Mouse (Mus musculus) G1E (cell line): ENCODE data around the gene Scel. TPM values are rescaled to one million over a fixed set of nuclear protein-coding genes. Genes with fewer than 3 reads are reported as not detected.

Source experiments
- ATAC-seq: 2 replicates; pipeline ENCODE4 v1.8.0; 2016; ENCODE audit warnings: mild to moderate bottlenecking; ENCODE audit not compliant: insufficient number of reproducible peaks, poor library complexity, low FRiP score, severe bottlenecking; ENCODE audit errors: extremely low read depth
- DNase-seq: peaks from one replicate; pipeline ENCODE4 v3.0.0; 2012; ENCODE audit warnings: low spot score
- H3K27me3 ChIP-seq: 2 replicates; pipeline ENCODE4 v1.6.1; 2012; ENCODE audit warnings: mild to moderate bottlenecking, low read length, inconsistent platforms; ENCODE audit not compliant: insufficient read depth
- H3K36me3 ChIP-seq: replicated peaks from 2 replicates; pipeline ENCODE3; 2012; ENCODE audit warnings: mild to moderate bottlenecking, inconsistent platforms
- H3K4me1 ChIP-seq: 2 replicates; pipeline ENCODE4 v1.6.1; 2012; ENCODE audit warnings: low read depth, low read length, inconsistent platforms, mixed read lengths; ENCODE audit not compliant: insufficient read depth
- H3K4me3 ChIP-seq: 2 replicates; pipeline ENCODE4 v1.5.1; 2012; ENCODE audit warnings: low read depth, mild to moderate bottlenecking, inconsistent platforms, low read length, moderate library complexity, mixed read lengths
- H3K9me3 ChIP-seq: replicated peaks from 2 replicates; pipeline ENCODE4 v1.6.1; 2012; ENCODE audit warnings: inconsistent platforms
- CTCF ChIP-seq: IDR thresholded peaks from 2 replicates; pipeline ENCODE4 v1.5.1; 2012; ENCODE audit warnings: low read depth, low read length, inconsistent platforms, mixed read lengths
- GATA1 ChIP-seq: IDR thresholded peaks from 2 replicates; pipeline ENCODE4 v1.6.1; 2012; ENCODE audit warnings: borderline replicate concordance, low read length, inconsistent platforms, mixed read lengths
- GATA2 ChIP-seq: IDR thresholded peaks from 2 replicates; pipeline ENCODE4 v1.6.1; 2012; ENCODE audit warnings: low read depth, low read length, inconsistent platforms, borderline replicate concordance
- POLR2AphosphoS5 ChIP-seq: IDR thresholded peaks from 2 replicates; pipeline ENCODE4 v1.6.1; 2012; ENCODE audit warnings: low read depth, low read length, inconsistent platforms; ENCODE audit not compliant: insufficient replicate concordance
- TAL1 ChIP-seq: conservative IDR thresholded peaks from 2 replicates; pipeline ENCODE4 v1.6.1; 2012; ENCODE audit warnings: low read depth, low read length, inconsistent platforms, mixed read lengths
- polyA plus RNA-seq: library from polyadenylated mRNA; stranded (reverse); fragments of >175 nt; gene quantifications from 2 replicates; pipeline ENCODE4 v1.2.3, GENCODE M21; 2012
- total RNA-seq, 2 experiments: library from RNA; stranded (forward) in 1 of 2; stranded (reverse) in 1 of 2; fragments of 200-1000 nt in 1 of 2; fragments of >200 nt in 1 of 2; fragmentation: Nextera tagmentation in 1 of 2; gene quantifications; 2 replicates each; pipeline ENCODE4 v1.2.3; 2014 to 2017

The Scel gene
- total and polyA plus RNA-seq, 3 experiments, result not detected

DNA sequence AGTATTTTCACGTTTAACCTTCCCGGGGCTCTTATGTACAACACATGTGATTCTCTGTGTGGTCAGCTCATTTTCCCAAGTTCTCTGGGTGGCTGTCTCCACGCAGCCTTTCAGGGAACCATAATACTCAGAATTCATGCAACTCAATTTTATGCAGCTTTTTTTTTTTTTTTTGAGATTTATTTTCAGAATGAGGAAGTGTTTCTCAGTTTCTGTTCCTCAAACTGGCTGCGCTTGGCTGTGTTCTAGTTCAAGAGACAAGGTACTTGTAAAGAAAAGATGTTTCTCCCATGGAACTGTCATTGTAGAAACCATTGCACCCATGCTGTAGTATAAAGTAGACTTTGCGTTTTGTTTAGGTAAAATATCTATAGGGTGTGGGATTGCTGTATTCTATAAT is 26.2 kb upstream of the Scel start:
- no peak overlapping the region for H3K4me3 ChIP-seq
- TF ChIP-seq TAL1, result no peak
- no peak for ATAC-seq
- DNase-seq, result no peak
- H3K4me1 ChIP-seq, result no peaks in the 10 kb centered on the region
- H3K27me3 ChIP-seq, result no peaks in the 10 kb centered on the region
- H3K36me3 ChIP-seq, result no peaks in the 10 kb centered on the region
- H3K9me3 ChIP-seq, result peaks cover 2% of the 10 kb centered on the region; the same call in 1 of the 2 replicates

DNA sequence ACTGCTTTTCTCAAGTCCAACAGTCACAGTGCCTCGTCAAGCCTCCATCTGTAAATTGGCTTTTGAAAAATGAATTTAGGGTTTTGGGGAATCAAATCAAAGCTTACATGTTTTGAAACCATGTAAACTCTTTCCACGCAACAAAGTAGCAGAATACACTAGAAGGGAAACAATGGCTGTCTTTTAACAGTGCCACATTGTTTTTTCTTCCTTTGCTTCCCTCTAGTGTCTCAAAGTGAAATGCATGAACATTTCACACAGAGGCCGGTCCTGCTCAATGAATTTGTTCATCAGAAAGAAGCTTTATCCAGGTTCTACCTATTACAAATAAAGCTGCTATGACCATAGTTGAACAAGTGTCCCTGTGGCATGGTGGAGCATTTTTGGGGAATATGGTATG is 24.5 kb upstream of the Scel start:
- TF ChIP-seq POLR2AphosphoS5 (no peak), GATA1 (no peak), GATA2 (no peak), TAL1 (no peak), CTCF (no peak)
- DNase-seq (no peak), ATAC-seq (no peak)
- Histone ChIP-seq H3K36me3 (no peaks in the 10 kb centered on the region), H3K9me3 (peaks cover 10% of the 10 kb centered on the region), H3K4me3 (no peak overlapping the region), H3K27me3 (no peaks in the 10 kb centered on the region), H3K4me1 (no peaks in the 10 kb centered on the region)

DNA sequence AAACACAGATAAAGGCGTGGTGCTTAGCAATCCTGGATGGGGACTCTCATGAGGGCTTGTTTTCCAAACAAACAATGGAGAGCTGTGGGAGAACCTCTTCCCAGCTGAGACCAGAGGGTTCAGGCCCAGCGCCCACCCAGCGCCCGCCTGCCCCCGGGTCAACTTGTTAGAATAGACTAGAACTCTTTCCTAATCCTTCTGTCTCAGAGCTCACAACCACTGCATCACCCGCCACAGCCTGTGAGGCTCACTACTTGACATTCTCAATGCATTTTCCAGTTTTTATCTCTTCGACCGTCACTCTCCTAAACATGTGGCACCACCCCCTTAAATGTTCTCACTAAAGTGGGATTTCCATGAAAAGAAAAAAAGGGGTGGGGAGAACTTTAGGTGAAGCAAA is 14.9 kb upstream of the Scel start:
- ATAC-seq (no peak), DNase-seq (no peak)
- H3K4me3 ChIP-seq, result no peak overlapping the region
- no peaks in the 10 kb centered on the region for H3K4me1 ChIP-seq
- TF ChIP-seq GATA1 (no peak), CTCF (no peak), GATA2 (no peak), TAL1 (no peak), POLR2AphosphoS5 (no peak)
- peaks cover under 1% of the 10 kb centered on the region for H3K9me3 ChIP-seq
- no peaks in the 10 kb centered on the region for H3K36me3 ChIP-seq
- H3K27me3 ChIP-seq, result no peaks in the 10 kb centered on the region

GRCm38 (mm10) chr14:103498613-103499012 is 14.5 kb upstream of the Scel start:
- DNase-seq (no peak), ATAC-seq (no peak)
- no peaks in the 10 kb centered on the region for H3K4me1 ChIP-seq
- no peaks in the 10 kb centered on the region for H3K27me3 ChIP-seq
- TF ChIP-seq CTCF (no peak), GATA2 (no peak)
- no peak overlapping the region for H3K4me3 ChIP-seq
- no peaks in the 10 kb centered on the region for H3K36me3 ChIP-seq
- H3K9me3 ChIP-seq, result no peaks in the 10 kb centered on the region; the same call in 1 of the 2 replicates

DNA sequence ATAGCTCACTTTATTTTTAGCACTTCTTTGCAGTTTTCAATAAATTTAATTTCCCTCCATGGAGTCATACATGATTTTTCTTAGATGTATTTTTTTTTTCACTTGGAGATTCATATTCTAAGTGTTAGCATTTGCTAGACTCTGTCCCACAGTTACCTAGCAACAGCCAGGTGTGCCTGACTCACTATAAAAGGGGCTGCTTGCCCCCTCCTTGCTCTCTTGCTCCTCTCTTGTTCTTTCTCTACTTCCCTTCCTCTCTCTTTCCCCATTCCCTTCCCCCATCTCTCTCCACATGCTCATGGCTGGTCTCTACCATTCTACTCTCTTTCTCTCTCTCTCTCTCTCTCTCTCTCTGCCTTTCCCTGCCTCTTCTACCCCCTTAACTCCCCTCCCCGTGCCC is 14.1 kb upstream of the Scel start:
- Histone ChIP-seq H3K4me1 (no peaks in the 10 kb centered on the region), H3K27me3 (no peaks in the 10 kb centered on the region), H3K9me3 (no peaks in the 10 kb centered on the region; the same call in 1 of the 2 replicates), H3K4me3 (no peak overlapping the region), H3K36me3 (no peaks in the 10 kb centered on the region)
- no peak for TF ChIP-seq POLR2AphosphoS5
- DNase-seq (no peak), ATAC-seq (no peak)

DNA sequence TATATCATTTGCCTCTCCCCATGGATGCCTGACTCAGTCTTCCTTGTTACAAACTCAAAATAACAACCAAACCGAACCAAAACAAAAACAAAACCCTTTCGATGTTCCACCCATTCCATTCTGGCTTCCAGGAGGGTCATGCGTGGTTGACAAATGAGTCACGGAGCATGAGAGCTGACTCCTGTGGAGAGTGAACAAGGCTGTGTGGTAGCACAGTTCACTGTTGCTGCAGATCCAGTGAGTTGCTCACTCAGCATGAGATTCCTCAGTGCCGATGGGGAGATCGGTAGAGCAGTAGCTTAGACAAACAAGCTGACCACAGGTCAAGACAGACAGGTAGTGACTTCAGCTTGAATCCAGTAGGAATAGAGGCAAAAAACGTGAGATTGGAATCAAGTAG is 12.8 kb upstream of the Scel start:
- Histone ChIP-seq H3K27me3 (no peaks in the 10 kb centered on the region), H3K36me3 (no peaks in the 10 kb centered on the region), H3K4me1 (no peaks in the 10 kb centered on the region; the same call in 1 of the 2 replicates), H3K4me3 (no peak overlapping the region), H3K9me3 (peaks cover 3% of the 10 kb centered on the region; the same call in 1 of the 2 replicates)
- TF ChIP-seq GATA2 (no peak), TAL1 (no peak), CTCF (no peak), POLR2AphosphoS5 (no peak), GATA1 (no peak)
- no peak for ATAC-seq
- DNase-seq, result no peak

DNA sequence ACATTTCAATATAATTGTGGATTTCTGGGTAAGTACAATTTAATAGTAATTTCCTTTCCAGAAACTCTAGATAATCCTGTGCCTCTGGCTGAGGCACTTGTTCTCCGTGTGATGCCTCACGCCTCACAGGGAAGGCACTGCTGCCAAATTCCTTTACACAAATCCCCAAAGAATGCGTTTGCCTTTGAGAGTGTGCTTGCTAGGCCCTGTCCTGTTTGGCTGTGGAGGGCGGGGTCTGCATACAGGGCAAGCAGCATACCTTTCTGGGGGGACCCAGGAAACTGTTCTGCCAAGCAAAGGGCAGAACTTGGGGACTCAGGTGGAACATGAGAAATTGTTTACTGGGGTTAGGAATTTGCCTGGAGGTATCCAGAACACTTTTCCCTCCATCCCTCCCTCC is 12.2 kb upstream of the Scel start:
- ATAC-seq, result no peak
- Histone ChIP-seq H3K27me3 (no peaks in the 10 kb centered on the region), H3K4me1 (no peaks in the 10 kb centered on the region; the same call in 1 of the 2 replicates), H3K36me3 (no peaks in the 10 kb centered on the region), H3K9me3 (peaks cover 3% of the 10 kb centered on the region; the same call in 1 of the 2 replicates), H3K4me3 (no peak overlapping the region)
- TF ChIP-seq GATA2 (no peak), POLR2AphosphoS5 (no peak), CTCF (no peak), GATA1 (no peak), TAL1 (no peak)
- no peak for DNase-seq
